Mouse (Mus musculus) frontal cortex, adult (tissue): ENCODE results near the gene Hoxc8.

Experiments
- ATAC-seq: cut with Nextera tagmentation; 2 replicates; pipeline ENCODE4 v1.9.2; 2017; ENCODE audit warnings: mild to moderate bottlenecking, moderate library complexity, mixed read lengths; ENCODE audit not compliant: low TSS enrichment

Hoxc8 gene

DNA sequence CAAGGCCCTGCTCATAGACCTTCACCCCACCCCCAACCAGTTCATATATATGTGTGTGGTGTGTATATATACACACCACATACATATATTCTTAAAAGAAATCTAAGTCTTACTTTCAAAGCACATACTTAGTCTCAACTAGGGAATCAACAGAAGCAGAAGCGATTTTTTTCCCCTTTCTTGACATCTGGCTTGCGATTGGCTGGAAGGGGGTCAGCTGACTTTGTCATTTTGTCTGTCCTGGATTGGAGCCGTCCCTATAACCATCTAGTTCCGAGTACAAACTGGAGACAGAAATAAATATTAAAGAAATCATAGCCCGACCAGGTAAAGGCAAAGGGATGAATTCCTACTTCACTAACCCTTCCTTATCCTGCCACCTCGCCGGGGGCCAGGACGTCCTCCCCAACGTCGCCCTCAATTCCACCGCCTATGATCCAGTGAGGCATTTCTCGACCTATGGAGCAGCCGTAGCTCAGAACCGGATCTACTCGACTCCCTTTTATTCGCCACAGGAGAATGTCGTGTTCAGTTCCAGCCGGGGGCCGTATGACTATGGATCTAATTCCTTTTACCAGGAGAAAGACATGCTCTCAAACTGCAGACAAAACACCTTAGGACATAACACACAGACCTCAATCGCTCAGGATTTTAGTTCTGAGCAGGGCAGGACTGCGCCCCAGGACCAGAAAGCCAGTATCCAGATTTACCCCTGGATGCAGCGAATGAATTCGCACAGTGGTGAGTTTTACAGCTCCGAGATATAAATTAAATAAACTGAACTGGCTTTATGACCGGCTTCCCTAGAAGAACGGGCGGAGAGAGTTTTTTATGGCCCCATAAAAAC, 19.1 kb downstream of the Hoxc8 start:
- ATAC-seq: no peak

DNA sequence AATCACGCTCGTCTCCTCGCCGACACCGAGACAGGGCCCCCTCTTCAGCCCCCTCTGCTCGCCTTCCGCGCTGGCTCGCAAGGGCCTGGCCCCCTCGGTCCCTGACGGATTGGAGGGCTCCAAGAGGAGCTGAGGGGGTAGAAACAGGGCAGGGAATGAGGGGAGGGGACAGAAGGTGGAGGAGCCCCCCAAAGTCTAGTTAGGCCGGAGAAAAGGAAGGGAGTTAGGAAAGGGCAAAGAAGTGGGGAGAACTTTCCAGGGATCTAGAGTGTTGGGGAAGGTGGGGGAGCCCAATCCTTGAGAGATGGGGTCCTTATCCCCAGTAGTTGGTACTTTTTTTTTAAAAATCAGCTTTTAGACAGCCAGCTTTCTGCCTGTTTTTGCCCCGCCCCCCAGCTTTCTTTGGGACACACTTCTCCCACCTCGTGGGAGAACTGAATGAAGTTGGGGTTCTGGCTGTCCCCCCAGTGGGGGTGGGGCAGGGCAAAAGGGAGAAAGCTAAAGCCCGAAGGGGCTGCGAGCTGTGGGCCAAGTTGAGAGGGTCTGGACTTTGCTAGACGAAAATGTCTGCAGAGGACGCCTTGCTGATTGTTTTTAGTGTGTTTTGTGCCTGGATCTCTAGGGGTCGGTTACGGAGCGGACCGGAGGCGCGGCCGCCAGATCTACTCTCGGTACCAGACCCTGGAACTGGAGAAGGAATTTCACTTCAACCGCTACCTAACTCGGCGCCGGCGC, 19.9 kb downstream of the Hoxc8 start:
- no peak for ATAC-seq

GRCm38 (mm10) chr15:103010847-103011555, 20.6 kb downstream of the Hoxc8 start:
- ATAC-seq: no peak

- ATAC-seq: no peak
Observed at GRCm38 (mm10) chr15:103011928-103012486, 21.6 kb downstream of the Hoxc8 start.

DNA sequence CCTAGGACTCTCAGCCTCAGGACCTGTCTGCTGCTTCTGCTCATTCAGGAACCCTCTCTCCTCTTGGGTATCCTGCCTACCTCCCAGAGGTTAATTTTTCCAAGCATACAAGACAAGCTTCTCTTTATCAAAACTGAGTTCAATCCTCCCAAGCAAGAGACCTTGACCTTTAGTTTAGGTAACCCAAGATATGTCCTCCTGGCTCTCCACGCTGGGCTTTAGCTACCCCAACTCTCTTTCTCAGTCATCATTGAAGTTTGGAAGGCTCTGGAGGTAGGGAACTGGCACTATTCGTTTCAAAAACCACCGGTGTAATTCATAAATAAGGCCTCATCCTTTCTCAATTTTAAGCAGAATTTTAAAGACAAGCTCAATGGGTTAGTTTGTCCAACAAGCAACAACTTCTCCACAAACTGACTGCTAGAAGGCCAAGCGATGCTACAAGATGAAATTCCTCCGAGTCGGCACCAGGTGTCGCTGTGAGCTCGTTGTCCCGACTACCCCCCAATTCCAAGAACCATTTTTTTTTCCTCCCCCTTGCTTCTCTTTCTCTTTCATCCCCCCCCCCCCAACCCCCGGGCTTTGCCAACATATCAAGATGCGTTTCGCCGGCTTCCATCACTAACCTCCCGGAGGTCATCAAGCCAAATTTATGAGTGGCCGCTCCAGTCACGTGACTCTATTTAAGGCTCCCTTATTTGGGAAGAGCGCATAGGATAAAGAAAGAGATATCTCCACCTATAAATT, 23.0 kb downstream of the Hoxc8 start:
- no peak for ATAC-seq

DNA sequence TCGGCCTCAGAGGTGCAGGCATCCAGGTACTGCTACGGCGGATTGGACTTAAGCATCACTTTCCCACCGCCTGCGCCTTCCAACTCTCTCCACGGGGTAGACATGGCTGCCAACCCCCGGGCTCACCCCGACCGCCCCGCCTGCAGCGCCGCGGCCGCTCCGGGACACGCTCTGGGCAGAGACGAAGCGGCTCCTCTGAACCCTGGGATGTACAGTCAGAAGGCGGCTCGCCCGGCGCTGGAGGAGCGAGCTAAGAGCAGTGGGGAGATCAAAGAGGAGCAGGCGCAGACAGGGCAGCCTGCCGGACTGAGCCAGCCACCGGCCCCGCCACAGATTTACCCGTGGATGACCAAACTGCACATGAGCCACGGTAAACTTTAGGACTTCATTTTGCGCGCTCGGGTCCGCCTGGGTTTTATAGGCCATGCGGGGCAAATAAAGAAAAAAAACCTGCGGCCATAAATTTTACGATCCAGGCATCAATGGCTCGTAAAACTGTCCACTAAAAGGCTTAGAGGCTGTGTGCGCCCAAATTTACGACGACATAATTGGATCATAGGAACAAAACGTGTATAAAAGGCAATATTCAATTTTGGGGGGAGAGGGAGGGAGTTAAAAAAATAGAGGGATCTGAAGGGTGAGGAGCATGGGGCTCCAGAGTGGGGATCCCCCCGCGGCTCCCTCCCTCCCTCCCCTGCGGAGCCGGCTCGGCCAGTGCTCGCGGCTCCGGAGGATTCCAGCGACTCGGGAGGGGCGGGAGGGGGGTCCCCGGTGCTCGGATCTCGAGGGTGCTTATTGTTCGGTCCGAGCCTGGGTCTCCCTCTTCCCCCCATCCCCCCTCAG, 24.0 kb downstream of the Hoxc8 start:
- no peak for ATAC-seq

- no peak for ATAC-seq
Observed at GRCm38 (mm10) chr15:103015009-103015399, 24.6 kb downstream of the Hoxc8 start.

DNA sequence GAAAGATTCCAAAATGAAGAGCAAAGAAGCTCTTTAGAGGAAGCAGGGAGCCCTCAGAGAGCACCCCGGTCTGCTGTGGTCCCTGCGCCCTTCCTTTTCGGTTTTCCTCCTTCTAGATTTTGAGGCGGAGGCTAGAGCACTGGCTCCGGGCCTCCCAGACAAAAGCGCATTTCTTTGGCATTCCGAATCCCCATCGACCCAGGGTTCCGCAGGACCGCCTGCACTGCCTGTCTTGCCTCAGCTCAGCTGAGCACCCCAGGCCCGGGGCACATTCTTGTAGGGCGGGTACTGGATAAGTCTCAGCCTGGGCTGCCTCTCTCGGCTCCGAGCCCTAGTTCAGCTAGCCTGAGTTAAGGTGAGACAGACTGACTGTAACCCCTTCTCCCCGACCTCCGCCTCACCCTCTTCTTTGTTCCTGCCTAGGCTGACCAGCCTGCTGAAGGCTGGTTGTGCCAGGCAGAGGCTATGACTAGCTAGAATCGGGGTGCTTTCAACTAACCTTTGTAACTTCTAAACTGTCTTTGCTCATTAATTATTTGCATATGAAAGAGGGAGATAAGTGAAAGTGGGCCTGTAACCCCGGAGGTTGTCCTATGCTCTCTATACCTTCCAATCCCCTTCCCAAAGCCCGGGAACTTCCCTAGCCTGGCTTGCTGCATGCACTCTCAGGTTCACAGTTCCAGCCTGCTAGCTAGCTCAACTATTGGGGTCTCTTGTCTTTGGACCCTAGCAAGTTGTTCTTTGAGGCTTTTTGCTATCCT, 25.2 kb downstream of the Hoxc8 start:
- no peak for ATAC-seq

GRCm38 (mm10) chr15:103018636-103019035, 28.2 kb downstream of the Hoxc8 start, which contains the start of gene Hoxc4:
Gene Hoxc4, plus strand, starts transcription at chr15:103018934.
- no peak for ATAC-seq

DNA sequence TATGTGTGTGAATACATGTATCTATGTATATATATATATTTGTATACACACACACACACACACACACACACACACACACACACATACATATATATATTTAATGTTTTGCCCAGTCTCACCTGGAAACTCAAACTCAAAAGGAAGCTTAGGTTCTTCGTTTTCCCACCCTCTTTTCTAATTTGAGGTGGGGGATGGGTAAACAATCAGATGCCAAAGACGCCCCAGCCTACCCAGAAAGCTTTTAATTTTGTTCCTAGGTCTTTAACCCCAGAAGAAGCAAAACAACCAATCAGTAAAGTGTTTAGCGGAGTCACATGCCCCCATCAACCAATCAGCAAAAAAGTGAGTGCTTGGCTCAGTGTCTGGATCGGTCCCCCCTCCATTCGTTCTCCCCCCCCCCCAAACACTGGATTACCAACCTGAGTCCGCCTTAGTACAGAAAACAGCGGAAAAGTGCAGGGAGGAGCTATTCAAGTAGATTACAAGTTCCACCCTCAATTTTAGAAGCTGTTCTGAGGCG, 30.6 kb downstream of the Hoxc8 start:
- ATAC-seq: no peak

DNA sequence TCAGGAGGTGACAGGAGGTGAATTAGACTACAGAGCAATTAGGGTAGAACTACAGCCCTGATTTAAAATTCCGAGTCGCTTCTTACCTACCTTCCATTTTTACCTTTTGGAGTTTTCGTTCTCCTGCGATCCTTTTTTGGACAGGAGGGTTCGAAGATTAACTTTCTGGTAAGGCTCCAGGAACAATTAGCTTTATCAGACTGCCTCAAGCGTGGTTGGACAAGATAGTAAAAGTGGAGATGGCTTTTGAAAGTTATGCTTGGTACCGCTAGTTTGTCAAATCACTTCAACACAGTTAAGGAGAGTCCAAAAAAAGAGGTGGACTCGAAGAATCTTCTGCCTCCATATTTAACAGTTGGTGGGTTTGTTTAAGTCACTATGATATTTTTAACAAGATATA, 31.1 kb downstream of the Hoxc8 start:
- no peak for ATAC-seq

DNA sequence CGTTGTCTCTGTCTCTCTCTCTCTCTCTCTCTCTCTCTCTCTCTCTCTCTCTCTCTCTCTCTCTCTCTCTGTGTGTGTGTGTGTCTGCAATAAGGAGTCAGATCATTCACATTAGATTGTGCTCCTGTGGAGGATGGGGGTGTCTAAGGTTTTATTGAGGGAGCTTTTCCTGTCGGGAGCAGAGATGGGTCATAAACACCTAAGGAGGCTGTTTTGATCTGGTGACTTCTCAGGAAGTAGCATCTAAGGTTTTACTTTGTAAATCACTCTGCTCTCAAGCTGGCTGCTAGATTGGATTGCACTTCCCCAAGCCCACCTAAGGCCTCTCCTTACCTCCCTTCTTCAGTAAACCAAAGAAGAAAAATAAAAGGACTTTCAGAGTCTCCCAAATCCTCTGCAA, 33.7 kb downstream of the Hoxc8 start:
- no peak for ATAC-seq

GRCm38 (mm10) chr15:103027266-103028235, 37.1 kb downstream of the Hoxc8 start:
- no peak for ATAC-seq

GRCm38 (mm10) chr15:103028916-103029512, 38.6 kb downstream of the Hoxc8 start:
- no peak for ATAC-seq

GRCm38 (mm10) chr15:103030142-103030541, 39.7 kb downstream of the Hoxc8 start:
- no peak for ATAC-seq

- ATAC-seq: no peak
Observed at GRCm38 (mm10) chr15:103032167-103032566, 41.8 kb downstream of the Hoxc8 start.

- ATAC-seq: no peak
Observed at GRCm38 (mm10) chr15:103032646-103033575, 42.5 kb downstream of the Hoxc8 start.
